Mouse (Mus musculus) limb, embryonic 12.5 days (tissue): ENCODE measurements at regions not wholly inside any gene's neighbourhood (a gene's known extent, or its start where the extent isn't known, plus 50 kb on each side); places are given as distances from the start of the nearest gene placed in this dataset.

Source experiments
- ATAC-seq: fragments of 200-750 bp; cut with Nextera tagmentation; 2 replicates; pipeline ENCODE4 v1.8.0; 2017; ENCODE audit warnings: low read depth, moderate TSS enrichment; ENCODE audit not compliant: insufficient number of reproducible peaks, insufficient read depth, low FRiP score, low TSS enrichment
- H3K27ac ChIP-seq: fragments of 300-500 bp; sonication (generic); 2 replicates; pipeline ENCODE4 v1.5.1; 2016; ENCODE audit warnings: mild to moderate bottlenecking, moderate library complexity
- H3K27me3 ChIP-seq: fragments of 300-500 bp; sonication (generic); 2 replicates; pipeline ENCODE4 v1.6.1; 2016; ENCODE audit warnings: mild to moderate bottlenecking, moderate library complexity
- H3K36me3 ChIP-seq: fragments of 300-500 bp; sonication (generic); 2 replicates; pipeline ENCODE4 v1.6.1; 2016; ENCODE audit warnings: mild to moderate bottlenecking, moderate library complexity
- H3K4me1 ChIP-seq: fragments of 300-500 bp; sonication (generic); replicated peaks from 2 replicates; pipeline ENCODE4 v1.6.1; 2016
- H3K4me2 ChIP-seq: fragments of 300-500 bp; sonication (generic); 2 replicates; pipeline ENCODE4 v1.6.1; 2016; ENCODE audit warnings: mild to moderate bottlenecking, moderate library complexity
- H3K4me3 ChIP-seq: fragments of 300-500 bp; sonication (generic); replicated peaks from 2 replicates; pipeline ENCODE4 v1.5.1; 2016; ENCODE audit warnings: mild to moderate bottlenecking
- H3K9ac ChIP-seq: fragments of 300-500 bp; sonication (generic); replicated peaks from 2 replicates; pipeline ENCODE4 v1.6.1; 2016; ENCODE audit warnings: mild to moderate bottlenecking, moderate library complexity
- H3K9me3 ChIP-seq: fragments of 300-500 bp; sonication (generic); 2 replicates; pipeline ENCODE4 v1.6.1; 2016; ENCODE audit warnings: mild to moderate bottlenecking, moderate library complexity
- WGBS: fragments of 180-500 bp; shearing (Covaris S2); methylation state at CpG from one replicate; pipeline ENCODE4 v1.1.7; 2016; 5-methylcytosine and 5-hydroxymethylcytosine counted together

- Histone ChIP-seq H3K4me3 (no peak overlapping the region), H3K27ac (no peak overlapping the region), H3K4me2 (no peak overlapping the region), H3K9ac (no peak overlapping the region), H3K4me1 (peaks cover 5% of the 10 kb centered on the region), H3K9me3 (peaks cover 8% of the 10 kb centered on the region; the same call in 1 of the 2 replicates), H3K27me3 (no peaks in the 10 kb centered on the region), H3K36me3 (no peaks in the 10 kb centered on the region)
- 94% methylated on average over 2 of the region's 2 CpGs for WGBS
- ATAC-seq = no peak
Measured at GRCm38 (mm10) chr6:127275430-127275784, 123.4 kb upstream of the Ccnd2 start.

GRCm38 (mm10) chr6:127276362-127276761 is 124.4 kb upstream of the Ccnd2 start:
- H3K4me2 ChIP-seq = no peak overlapping the region
- H3K4me3 ChIP-seq = no peak overlapping the region
- ATAC-seq = no peak
- H3K27me3 ChIP-seq = no peaks in the 10 kb centered on the region
- no peaks in the 10 kb centered on the region for H3K4me1 ChIP-seq
- H3K36me3 ChIP-seq = no peaks in the 10 kb centered on the region
- H3K27ac ChIP-seq = no peak overlapping the region
- H3K9me3 ChIP-seq = peaks cover 9% of the 10 kb centered on the region; the same call in 1 of the 2 replicates
- H3K9ac ChIP-seq = no peak overlapping the region
- 94% methylated on average over 4 of the region's 4 CpGs for WGBS

- H3K27ac ChIP-seq = no peak overlapping the region
- H3K27me3 ChIP-seq = no peaks in the 10 kb centered on the region
- WGBS = 70% methylated on average over 4 of the region's 4 CpGs
- H3K36me3 ChIP-seq = no peaks in the 10 kb centered on the region
- no peak overlapping the region for H3K4me2 ChIP-seq
- no peak for ATAC-seq
- no peak overlapping the region for H3K4me3 ChIP-seq
- H3K9me3 ChIP-seq = 0 out of 2 replicates have a peak, but pooled peaks cover 3% of the 10 kb centered on the region
- H3K4me1 ChIP-seq = peaks cover 12% of the 10 kb centered on the region
- no peak overlapping the region for H3K9ac ChIP-seq
Measured at GRCm38 (mm10) chr6:127278402-127278801, 126.4 kb upstream of the Ccnd2 start.

GRCm38 (mm10) chr6:127284226-127284625 is 132.2 kb upstream of the Ccnd2 start:
- 16% methylated on average over 6 of the region's 6 CpGs for WGBS
- H3K27ac ChIP-seq = peak overlapping the region; percentile 13

GRCm38 (mm10) chr6:127286681-127287476 is 134.9 kb upstream of the Ccnd2 start:
- no peaks in the 10 kb centered on the region for H3K9me3 ChIP-seq
- no peaks in the 10 kb centered on the region for H3K27me3 ChIP-seq
- H3K4me2 ChIP-seq = no peak overlapping the region
- WGBS = 61% methylated on average over 12 of the region's 12 CpGs
- ATAC-seq = no peak
- no peaks in the 10 kb centered on the region for H3K36me3 ChIP-seq
- H3K4me3 ChIP-seq = no peak overlapping the region
- H3K9ac ChIP-seq = no peak overlapping the region
- H3K4me1 ChIP-seq = peaks cover 27% of the 10 kb centered on the region
- no peak overlapping the region for H3K27ac ChIP-seq

More at GRCm38 (mm10) chr6:127284226-127284625, 132.2 kb upstream of the Ccnd2 start:
- no peak overlapping the region for H3K9ac ChIP-seq
- H3K4me1 ChIP-seq = peaks cover 26% of the 10 kb centered on the region
- ATAC-seq = no peak; the same call in 1 of the 2 replicates
- H3K4me2 ChIP-seq = no peak overlapping the region
- H3K4me3 ChIP-seq = no peak overlapping the region
- no peaks in the 10 kb centered on the region for H3K36me3 ChIP-seq
- H3K9me3 ChIP-seq = 0 out of 2 replicates have a peak, but pooled peaks cover 3% of the 10 kb centered on the region
- no peaks in the 10 kb centered on the region for H3K27me3 ChIP-seq

- no peaks in the 10 kb centered on the region for H3K9me3 ChIP-seq
- H3K4me2 ChIP-seq = no peak overlapping the region
- no peak overlapping the region for H3K27ac ChIP-seq
- ATAC-seq = no peak
- peaks cover 15% of the 10 kb centered on the region for H3K4me1 ChIP-seq
- no peaks in the 10 kb centered on the region for H3K27me3 ChIP-seq
- H3K4me3 ChIP-seq = no peak overlapping the region
- no peaks in the 10 kb centered on the region for H3K36me3 ChIP-seq
- no peak overlapping the region for H3K9ac ChIP-seq
- WGBS = 88% methylated on average over 3 of the region's 3 CpGs
Measured at GRCm38 (mm10) chr6:127288946-127289345, 137.0 kb upstream of the Ccnd2 start.

GRCm38 (mm10) chr6:127291937-127292336 is 139.9 kb upstream of the Ccnd2 start:
- WGBS = 12% methylated on average over 7 of the region's 7 CpGs
- H3K4me3 ChIP-seq = no peak overlapping the region

GRCm38 (mm10) chr6:127293829-127294228 is 141.8 kb upstream of the Ccnd2 start:
- no peaks in the 10 kb centered on the region for H3K27me3 ChIP-seq
- H3K27ac ChIP-seq = no peak overlapping the region
- no peaks in the 10 kb centered on the region for H3K9me3 ChIP-seq
- no peak overlapping the region for H3K4me3 ChIP-seq
- no peak overlapping the region for H3K9ac ChIP-seq
- ATAC-seq = no peak
- H3K4me1 ChIP-seq = 0 out of 2 replicates have a peak, but pooled peaks cover 6% of the 10 kb centered on the region
- whole genome bisulfite sequencing = 90% methylated on average over 2 of the region's 2 CpGs
- H3K4me2 ChIP-seq = no peak overlapping the region
- no peaks in the 10 kb centered on the region for H3K36me3 ChIP-seq

More at GRCm38 (mm10) chr6:127291937-127292336, 139.9 kb upstream of the Ccnd2 start:
- no peaks in the 10 kb centered on the region for H3K9me3 ChIP-seq
- no peak overlapping the region for H3K4me2 ChIP-seq
- no peak for ATAC-seq
- no peak overlapping the region for H3K27ac ChIP-seq
- H3K4me1 ChIP-seq = 0 out of 2 replicates have a peak, but pooled peaks cover 6% of the 10 kb centered on the region
- H3K9ac ChIP-seq = no peak overlapping the region
- H3K27me3 ChIP-seq = no peaks in the 10 kb centered on the region
- H3K36me3 ChIP-seq = no peaks in the 10 kb centered on the region

GRCm38 (mm10) chr6:127298105-127298504 is 146.1 kb upstream of the Ccnd2 start:
- Histone ChIP-seq H3K4me1 (no peaks in the 10 kb centered on the region), H3K4me3 (no peak overlapping the region), H3K9ac (no peak overlapping the region), H3K27me3 (no peaks in the 10 kb centered on the region), H3K27ac (no peak overlapping the region), H3K36me3 (no peaks in the 10 kb centered on the region), H3K9me3 (no peaks in the 10 kb centered on the region), H3K4me2 (no peak overlapping the region)
- 70% methylated on average over 7 of the region's 7 CpGs for WGBS
- ATAC-seq = no peak

- Histone ChIP-seq H3K4me1 (no peaks in the 10 kb centered on the region), H3K27me3 (no peaks in the 10 kb centered on the region), H3K9ac (no peak overlapping the region), H3K4me3 (no peak overlapping the region), H3K36me3 (no peaks in the 10 kb centered on the region), H3K4me2 (no peak overlapping the region), H3K9me3 (no peaks in the 10 kb centered on the region), H3K27ac (no peak overlapping the region)
- no peak for ATAC-seq
- WGBS = 81% methylated on average over 9 of the region's 9 CpGs
Measured at GRCm38 (mm10) chr6:127311192-127312054, 135.2 kb upstream of the Parp11 start.

GRCm38 (mm10) chr6:127317309-127317708 is 129.3 kb upstream of the Parp11 start:
- no peak for ATAC-seq
- no peaks in the 10 kb centered on the region for H3K27me3 ChIP-seq
- H3K27ac ChIP-seq = no peak overlapping the region
- no peak overlapping the region for H3K9ac ChIP-seq
- H3K4me2 ChIP-seq = no peak overlapping the region
- H3K9me3 ChIP-seq = no peaks in the 10 kb centered on the region
- no peak overlapping the region for H3K4me3 ChIP-seq
- WGBS = 64% methylated on average over 1 of the region's 1 CpGs
- H3K36me3 ChIP-seq = no peaks in the 10 kb centered on the region
- no peaks in the 10 kb centered on the region for H3K4me1 ChIP-seq
